Mouse (Mus musculus) urinary bladder, postnatal 36 days (tissue): ENCODE data around the gene Gm10073.
"Not testable (repeated sequence)": the region's sequence is repeated elsewhere in the genome, so short reads cannot be mapped to it uniquely, and the experiment has no call there.

Experiments used
- DNase-seq, 2 experiments: peaks; one replicate each; pipeline ENCODE4 v3.0.0; 2022; ENCODE audit warnings: low spot score in 2 of 2, mixed read lengths in 1 of 2

Gm10073 gene

GRCm38 (mm10) chr8:106573168-106573567, at the start of gene Gm10073:
Gene Gm10073 (minus strand): TSS chr8:106573461.
- not testable (repeated sequence) for DNase-seq

- no peak for DNase-seq
Measured at GRCm38 (mm10) chr8:106623016-106623415, 49.8 kb upstream of the Gm10073 start.

GRCm38 (mm10) chr8:106620488-106620887, 47.2 kb upstream of the Gm10073 start:
- no peak for DNase-seq

GRCm38 (mm10) chr8:106619549-106620245, 46.4 kb upstream of the Gm10073 start:
- DNase-seq: peak; percentile 54 to 61

GRCm38 (mm10) chr8:106618324-106618723, 45.1 kb upstream of the Gm10073 start:
- no peak for DNase-seq

GRCm38 (mm10) chr8:106617865-106618264, 44.6 kb upstream of the Gm10073 start:
- no peak for DNase-seq

GRCm38 (mm10) chr8:106617196-106617595, 43.9 kb upstream of the Gm10073 start:
- DNase-seq: no peak

GRCm38 (mm10) chr8:106616679-106617078, 43.4 kb upstream of the Gm10073 start:
- no peak for DNase-seq

- DNase-seq: peak in 1 of 2 experiments; percentile 24
Measured at GRCm38 (mm10) chr8:106615661-106616299, 42.5 kb upstream of the Gm10073 start.

GRCm38 (mm10) chr8:106614704-106615103, 41.4 kb upstream of the Gm10073 start:
- DNase-seq: no peak

- no peak for DNase-seq
Measured at GRCm38 (mm10) chr8:106612047-106612446, 38.8 kb upstream of the Gm10073 start.

GRCm38 (mm10) chr8:106610958-106611640, 37.8 kb upstream of the Gm10073 start:
- DNase-seq: peak; percentile 41 to 57

GRCm38 (mm10) chr8:106609076-106609903, 36.0 kb upstream of the Gm10073 start:
- DNase-seq: no peak

- DNase-seq: no peak
Measured at GRCm38 (mm10) chr8:106608425-106608824, 35.2 kb upstream of the Gm10073 start.

GRCm38 (mm10) chr8:106607783-106608182, 34.5 kb upstream of the Gm10073 start:
- not testable (repeated sequence) for DNase-seq

GRCm38 (mm10) chr8:106606601-106607145, 33.4 kb upstream of the Gm10073 start:
- DNase-seq: no peak

GRCm38 (mm10) chr8:106606121-106606520, 32.9 kb upstream of the Gm10073 start:
- DNase-seq: no peak

- no peak for DNase-seq
Measured at GRCm38 (mm10) chr8:106605657-106606056, 32.4 kb upstream of the Gm10073 start.

GRCm38 (mm10) chr8:106603933-106604332, 30.7 kb upstream of the Gm10073 start:
- DNase-seq: no peak

GRCm38 (mm10) chr8:106603131-106603819, 30.0 kb upstream of the Gm10073 start, which contains the start of gene Cdh1:
Gene Cdh1 (plus strand): TSS chr8:106603351.
- peak; percentile 86 to 87 for DNase-seq
